Mouse (Mus musculus) lung, postnatal 0 days (tissue): ENCODE measurements around the gene AI467606.

Experiments used
- CTCF ChIP-seq: IDR thresholded peaks from 2 replicates; pipeline ENCODE4 v1.5.1; 2016; ENCODE audit warnings: antibody characterized with exemption, mild to moderate bottlenecking
- EP300 ChIP-seq: IDR thresholded peaks from 2 replicates; pipeline ENCODE4 v1.6.1; 2016; ENCODE audit warnings: antibody characterized with exemption, mild to moderate bottlenecking, control low read depth

DNA sequence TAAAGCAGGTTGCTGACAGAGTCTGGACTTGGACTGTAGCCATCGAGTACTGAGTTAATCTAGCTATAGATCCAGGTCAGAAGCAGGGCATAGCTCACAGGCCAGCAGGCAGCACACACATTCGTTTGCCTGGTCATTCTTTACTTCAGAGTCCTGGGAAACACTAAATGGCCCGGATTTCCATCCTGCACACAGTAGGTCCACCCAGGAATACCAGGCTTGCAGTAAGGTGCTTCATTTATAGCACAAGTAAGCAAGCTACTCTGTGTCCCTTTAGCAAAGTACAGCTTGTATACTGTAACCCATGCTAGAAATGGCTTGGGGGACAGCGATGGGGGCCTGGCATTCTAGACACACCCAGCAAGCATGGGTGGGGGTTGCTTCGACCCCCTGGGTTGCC, 48.4 kb downstream of the AI467606 start:
- TF ChIP-seq CTCF (no peak), EP300 (no peak)
